Mouse (Mus musculus) embryonic facial prominence, embryonic 11.5 days (tissue): ENCODE results near the gene Synj1. TPM values are rescaled to one million over a fixed set of nuclear protein-coding genes. Genes with fewer than 3 reads are reported as not detected.
A peak's percentile ranks its signal among the peaks of the same experiment; 100 is the strongest.

Source experiments
- ATAC-seq: fragments of 200-750 bp; cut with Nextera tagmentation; replicated peaks from 2 replicates; pipeline ENCODE4 v1.8.0; 2017; ENCODE audit warnings: low read depth; ENCODE audit not compliant: insufficient number of reproducible peaks, low FRiP score, low TSS enrichment
- DNase-seq: peaks from one replicate; pipeline ENCODE4 v3.0.0-alpha.2; 2015; ENCODE audit warnings: low spot score
- H3K27ac ChIP-seq: fragments of 300-500 bp; sonication (generic); replicated peaks from 2 replicates; pipeline ENCODE4 v1.5.1; 2014; ENCODE audit warnings: mild to moderate bottlenecking, low read depth, low read length, control low read depth
- H3K27me3 ChIP-seq: fragments of 300-500 bp; sonication (generic); 2 replicates; pipeline ENCODE4 v1.6.1; 2014; ENCODE audit warnings: mild to moderate bottlenecking, low read length, moderate library complexity, mixed read lengths; ENCODE audit not compliant: control insufficient read depth, insufficient read depth
- H3K36me3 ChIP-seq: fragments of 300-500 bp; sonication (generic); replicated peaks from 2 replicates; pipeline ENCODE4 v1.6.1; 2014; ENCODE audit warnings: low read depth, mild to moderate bottlenecking, low read length, moderate library complexity, mixed read lengths; ENCODE audit not compliant: control insufficient read depth, insufficient read depth
- H3K4me1 ChIP-seq: fragments of 300-500 bp; sonication (generic); 2 replicates; pipeline ENCODE4 v1.6.1; 2014; ENCODE audit warnings: low read length, mixed read lengths; ENCODE audit not compliant: control insufficient read depth, insufficient read depth
- H3K4me2 ChIP-seq: fragments of 300-500 bp; sonication (generic); 2 replicates; pipeline ENCODE4 v1.6.1; 2014; ENCODE audit warnings: low read depth, mild to moderate bottlenecking, control low read depth, low read length, moderate library complexity
- H3K4me3 ChIP-seq: fragments of 300-500 bp; sonication (generic); 2 replicates; pipeline ENCODE4 v1.5.1; 2014; ENCODE audit warnings: low read depth, low read length, control low read depth
- H3K9ac ChIP-seq: fragments of 300-500 bp; sonication (generic); replicated peaks from 2 replicates; pipeline ENCODE4 v1.6.1; 2014; ENCODE audit warnings: mild to moderate bottlenecking, control low read depth, low read length
- H3K9me3 ChIP-seq: fragments of 300-500 bp; sonication (generic); replicated peaks from 2 replicates; pipeline ENCODE4 v1.6.1; 2016; ENCODE audit warnings: mild to moderate bottlenecking, low read length, inconsistent platforms, mixed read lengths; ENCODE audit not compliant: control insufficient read depth
- WGBS: fragments of 180-500 bp; shearing (Covaris S2); extraction: QIAGEN DNeasy Blood & Tissue Kit; methylation state at CpG from one replicate; pipeline ENCODE4 v1.1.7; 2014; 5-methylcytosine and 5-hydroxymethylcytosine counted together
- polyA plus RNA-seq: library from polyadenylated mRNA; unstranded; fragments of >200 nt; fragmentation: Nextera tagmentation; extraction: Ambion mirVana; gene quantifications from 2 replicates; pipeline ENCODE4 v1.2.1, GENCODE M21; 2014

The Synj1 gene
- polyA plus RNA-seq, 1 experiment from 2014 or later = 12.7 TPM

GRCm38 (mm10) chr16:90955494-90955893 is 55.6 kb downstream of the Synj1 start:
- Histone ChIP-seq H3K9me3 (no peaks in the 10 kb centered on the region), H3K27me3 (no peaks in the 10 kb centered on the region), H3K27ac (no peak overlapping the region), H3K4me3 (no peak overlapping the region), H3K9ac (no peak overlapping the region), H3K4me2 (no peak overlapping the region), H3K36me3 (no peaks in the 10 kb centered on the region; the same call in 1 of the 2 replicates), H3K4me1 (no peaks in the 10 kb centered on the region)
- 89% methylated on average over 6 of the region's 6 CpGs for WGBS
- no peak for DNase-seq
- no peak for ATAC-seq

DNA sequence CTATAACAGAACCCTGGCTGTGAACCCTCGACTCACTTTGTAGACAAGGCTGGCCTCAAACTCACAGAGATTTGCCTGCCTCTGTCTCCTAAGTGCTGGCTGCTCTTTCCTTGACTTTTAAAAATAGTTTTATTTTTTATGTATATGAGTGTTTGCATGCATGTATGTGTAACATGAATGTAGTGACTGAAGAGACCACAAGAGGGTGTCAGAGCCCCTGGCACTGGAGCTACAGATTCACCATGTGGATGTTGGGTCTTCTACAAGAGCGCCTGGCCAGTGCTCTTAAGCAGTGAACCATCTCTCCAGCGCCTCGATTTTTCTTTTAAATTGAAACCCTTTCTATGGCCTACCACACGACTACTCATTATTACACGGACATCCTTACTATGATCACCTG is 57.3 kb downstream of the Synj1 start:
- H3K4me2 ChIP-seq = no peak overlapping the region
- ATAC-seq = no peak
- no peaks in the 10 kb centered on the region for H3K27me3 ChIP-seq
- H3K4me1 ChIP-seq = no peaks in the 10 kb centered on the region
- no peak overlapping the region for H3K4me3 ChIP-seq
- no peak overlapping the region for H3K9ac ChIP-seq
- 86% methylated on average over 6 of the region's 6 CpGs for WGBS
- DNase-seq = peak; percentile 25
- H3K27ac ChIP-seq = no peak overlapping the region
- no peaks in the 10 kb centered on the region for H3K9me3 ChIP-seq
- no peaks in the 10 kb centered on the region; the same call in 1 of the 2 replicates for H3K36me3 ChIP-seq

GRCm38 (mm10) chr16:90953147-90953546 is 58.0 kb downstream of the Synj1 start:
- no peaks in the 10 kb centered on the region; the same call in 1 of the 2 replicates for H3K36me3 ChIP-seq
- H3K9me3 ChIP-seq = no peaks in the 10 kb centered on the region
- no peak overlapping the region for H3K4me2 ChIP-seq
- DNase-seq = no peak
- H3K4me3 ChIP-seq = no peak overlapping the region
- no peak for ATAC-seq
- H3K27ac ChIP-seq = no peak overlapping the region
- WGBS = 89% methylated on average over 9 of the region's 9 CpGs
- H3K9ac ChIP-seq = no peak overlapping the region
- no peaks in the 10 kb centered on the region for H3K4me1 ChIP-seq
- no peaks in the 10 kb centered on the region for H3K27me3 ChIP-seq

DNA sequence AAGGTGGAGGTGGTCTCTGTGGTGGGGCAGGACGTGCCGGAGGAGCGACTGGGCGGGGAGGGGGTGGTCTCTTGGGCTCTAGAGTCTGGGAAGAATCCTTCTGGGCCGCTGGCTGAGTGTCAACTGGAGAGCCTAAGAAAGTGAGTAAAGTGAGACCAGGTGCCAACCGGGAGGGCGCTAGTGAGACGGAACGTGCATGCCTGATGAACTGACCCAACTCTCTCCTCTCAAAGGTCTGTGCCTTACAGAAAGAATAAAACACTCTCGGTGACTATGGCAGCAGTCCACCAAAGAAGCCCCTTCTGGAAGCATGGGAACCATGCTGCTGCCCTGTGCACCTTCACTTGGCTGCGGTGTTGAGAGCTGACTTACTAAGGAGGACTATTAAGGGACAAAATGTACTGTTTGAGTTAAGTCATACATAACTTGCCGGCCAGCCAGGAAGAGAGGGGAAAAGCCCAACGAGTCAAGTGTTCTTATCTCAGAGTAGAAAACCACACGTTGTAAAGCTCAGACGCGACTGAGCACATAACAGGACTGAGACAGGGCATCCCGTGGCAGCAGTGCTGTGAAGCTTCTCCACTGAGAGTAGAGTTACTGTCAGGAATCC is 60.6 kb downstream of the Synj1 start:
- Histone ChIP-seq H3K4me2 (no peak overlapping the region), H3K4me3 (no peak overlapping the region), H3K4me1 (no peaks in the 10 kb centered on the region), H3K27ac (no peak overlapping the region), H3K27me3 (no peaks in the 10 kb centered on the region), H3K9me3 (no peaks in the 10 kb centered on the region), H3K9ac (no peak overlapping the region), H3K36me3 (no peaks in the 10 kb centered on the region; the same call in 1 of the 2 replicates)
- peak; percentile 2 for DNase-seq
- 52% methylated on average over 17 of the region's 17 CpGs for WGBS
- no peak for ATAC-seq

- H3K9ac ChIP-seq = no peak overlapping the region
- H3K27me3 ChIP-seq = no peaks in the 10 kb centered on the region
- no peak overlapping the region for H3K4me3 ChIP-seq
- WGBS = 84% methylated on average over 8 of the region's 8 CpGs
- DNase-seq (no peak), ATAC-seq (no peak)
- no peaks in the 10 kb centered on the region for H3K4me1 ChIP-seq
- H3K27ac ChIP-seq = no peak overlapping the region
- H3K4me2 ChIP-seq = no peak overlapping the region
- no peaks in the 10 kb centered on the region for H3K9me3 ChIP-seq
- H3K36me3 ChIP-seq = no peaks in the 10 kb centered on the region; the same call in 1 of the 2 replicates
These were observed 64.1 kb downstream of the Synj1 start for GRCm38 (mm10) chr16:90946977-90947376.

- Histone ChIP-seq H3K27me3 (no peaks in the 10 kb centered on the region), H3K9me3 (no peaks in the 10 kb centered on the region), H3K36me3 (no peaks in the 10 kb centered on the region; the same call in 1 of the 2 replicates), H3K4me1 (no peaks in the 10 kb centered on the region), H3K4me2 (no peak overlapping the region), H3K9ac (no peak overlapping the region), H3K4me3 (no peak overlapping the region), H3K27ac (no peak overlapping the region)
- no peak for ATAC-seq
- WGBS = 94% methylated on average over 7 of the region's 7 CpGs
- DNase-seq = no peak
These were observed 69.9 kb downstream of the Synj1 start for GRCm38 (mm10) chr16:90941246-90941645.

DNA sequence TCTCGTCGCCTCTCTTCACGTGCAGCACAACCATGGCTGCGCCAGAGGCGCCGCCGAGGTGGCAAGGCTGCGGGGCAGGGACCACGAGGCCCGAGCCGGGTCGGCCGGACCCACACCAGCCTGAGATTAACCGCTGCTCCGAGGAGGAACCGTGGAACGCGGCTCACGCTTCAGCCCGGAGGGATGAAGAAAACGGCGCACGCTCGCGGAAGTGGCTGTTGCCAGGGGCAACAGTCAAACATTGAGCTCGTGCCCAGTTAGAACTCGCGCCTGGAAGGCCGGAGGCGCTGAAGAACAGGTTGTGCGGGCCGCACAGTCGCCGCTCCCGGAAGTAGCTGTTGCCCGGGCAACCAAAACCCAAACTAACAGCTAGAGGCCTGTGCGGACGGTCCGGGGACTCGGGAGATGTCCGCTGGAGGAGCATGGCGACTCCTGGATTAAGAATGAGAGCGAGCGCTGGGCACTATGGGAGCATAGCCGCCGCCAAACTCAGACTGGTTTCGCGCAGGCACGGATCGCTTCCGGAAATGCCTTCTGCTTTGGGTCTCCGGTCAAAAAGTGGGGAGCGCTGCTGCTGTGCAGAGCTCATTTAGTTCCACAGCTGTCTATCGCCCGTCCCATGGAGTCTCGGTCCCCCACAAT is 76.3 kb downstream of the Synj1 start, which contains the start of gene Cfap298:
Cfap298 (minus strand) TSS at position 428 of the 642 bp plus-strand sequence.
- H3K36me3 ChIP-seq = no peaks in the 10 kb centered on the region; the same call in 1 of the 2 replicates
- H3K4me1 ChIP-seq = no peaks in the 10 kb centered on the region
- ATAC-seq (peak; percentile 95), DNase-seq (peak; percentile 98)
- H3K9ac ChIP-seq = peak within 1 kb of the TSS; percentile 83
- peak within 1 kb of the TSS; percentile 87 for H3K4me2 ChIP-seq
- H3K27me3 ChIP-seq = no peaks in the 10 kb centered on the region
- no peaks in the 10 kb centered on the region for H3K9me3 ChIP-seq
- WGBS = 0% methylated on average over 53 of the region's 56 CpGs
- peak within 1 kb of the TSS; percentile 83 for H3K4me3 ChIP-seq
- peak within 1 kb of the TSS; percentile 35 for H3K27ac ChIP-seq

- ATAC-seq (peak; percentile 45), DNase-seq (peak; percentile 74)
- H3K36me3 ChIP-seq = no peaks in the 10 kb centered on the region; the same call in 1 of the 2 replicates
- H3K27ac ChIP-seq = peak overlapping the region; percentile 35
- no peaks in the 10 kb centered on the region for H3K27me3 ChIP-seq
- under 1% methylated on average over 38 of the region's 38 CpGs for WGBS
- peak overlapping the region; percentile 87 for H3K4me2 ChIP-seq
- peak overlapping the region; percentile 83 for H3K9ac ChIP-seq
- peak overlapping the region; percentile 83 for H3K4me3 ChIP-seq
- no peaks in the 10 kb centered on the region for H3K4me1 ChIP-seq
- H3K9me3 ChIP-seq = no peaks in the 10 kb centered on the region
These were observed 76.9 kb downstream of the Synj1 start for GRCm38 (mm10) chr16:90934193-90934686.
